16 mouse cellular contexts compared by ENCODE assay signal in the genomic region with DNA sequence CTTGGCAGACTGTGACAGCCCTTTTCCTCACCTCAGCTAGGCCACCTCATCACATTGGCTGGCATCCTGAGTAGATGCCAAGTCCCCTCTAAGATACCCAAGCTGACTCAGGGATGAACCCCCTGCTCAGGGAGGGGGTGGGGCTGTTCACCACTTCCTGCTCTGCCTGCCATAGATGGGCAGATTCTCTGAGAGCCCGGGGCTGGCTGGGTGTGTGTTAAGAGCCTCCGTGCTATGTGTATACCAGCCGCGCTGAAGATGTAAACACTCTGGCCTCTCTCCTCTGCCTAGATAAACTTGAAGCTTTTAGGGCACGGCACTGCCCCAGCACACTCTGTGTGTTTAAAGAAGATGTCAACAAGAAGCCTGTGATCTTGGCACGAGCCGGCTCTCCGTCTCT. TPM values are rescaled to one million over a fixed set of nuclear protein-coding genes. Genes with fewer than 3 reads are reported as not detected.
A peak's percentile ranks its signal among the peaks of the same experiment; 100 is the strongest.
DNase-seq lines count a peak whose midpoint lies in the region; ATAC-seq and TF ChIP-seq lines count a peak whose summit lies in the region.
"Had no signal": no experiment of that assay in that cellular context is flagged by ENCODE, and none has a peak within 500 bp of the region (broad histone marks: within the 10 kb centered on the region; RNA-seq: fewer than 3 reads in every experiment).

No protein-coding gene starts in this region.

- H3K27ac ChIP-seq in forebrain, embryonic 14.5 days (ENCODE audit: low read depth, low read length), result no peak overlapping the region
- H3K27ac ChIP-seq in hindbrain, embryonic 10.5 days, result no peak overlapping the region
- no peak overlapping the region for H3K27ac ChIP-seq in hindbrain, postnatal 0 days
- H3K27ac ChIP-seq: hindbrain, embryonic 14.5 days; left cerebral cortex, adult 2 months; macrophage; neural tube, embryonic 12.5 days had no signal

- no peaks in the 10 kb centered on the region for H3K9me3 ChIP-seq in forebrain, embryonic 14.5 days (replicated peaks; ENCODE audit: control insufficient read depth, low read length)
- no peaks in the 10 kb centered on the region for H3K9me3 ChIP-seq in hindbrain, embryonic 10.5 days
- no peaks in the 10 kb centered on the region for H3K9me3 ChIP-seq in hindbrain, postnatal 0 days (ENCODE audit: low read length)
- H3K9me3 ChIP-seq: neural tube, embryonic 12.5 days had no signal

- TF ChIP-seq CTCF in hindbrain, postnatal 0 days (IDR thresholded peaks at IDR 0.05; ENCODE audit: low read depth), result no peak

- 74% methylated on average over 8 of the region's 8 CpGs for WGBS in forebrain, embryonic 14.5 days
- 73% methylated on average over 8 of the region's 8 CpGs for WGBS in hindbrain, embryonic 10.5 days
- 40% methylated on average over 8 of the region's 8 CpGs for WGBS in hindbrain, postnatal 0 days

- H3K27me3 ChIP-seq in forebrain, embryonic 14.5 days (replicated peaks; ENCODE audit: control insufficient read depth, insufficient read depth, low read length), result no peaks in the 10 kb centered on the region
- peaks cover 5% of the 10 kb centered on the region for H3K27me3 ChIP-seq in hindbrain, embryonic 10.5 days (ENCODE audit: insufficient read depth, poor library complexity, severe bottlenecking)
- no peaks in the 10 kb centered on the region for H3K27me3 ChIP-seq in hindbrain, postnatal 0 days (ENCODE audit: insufficient read depth, low read length)
- H3K27me3 ChIP-seq: neural tube, embryonic 12.5 days had no signal

- H3K4me2 ChIP-seq in forebrain, embryonic 14.5 days (ENCODE audit: low read length), result no peak overlapping the region
- no peak overlapping the region for H3K4me2 ChIP-seq in hindbrain, postnatal 0 days (ENCODE audit: low read depth, low read length)
- H3K4me2 ChIP-seq: hindbrain, embryonic 14.5 days; neural tube, embryonic 12.5 days had no signal

- H3K9ac ChIP-seq in forebrain, embryonic 14.5 days (ENCODE audit: low read length), result no peak overlapping the region
- no peak overlapping the region for H3K9ac ChIP-seq in hindbrain, postnatal 0 days (replicated peaks; ENCODE audit: low read length)
- H3K9ac ChIP-seq: hindbrain, embryonic 14.5 days; neural tube, embryonic 12.5 days had no signal

- peak; percentile 27 to 32; a peak in 3 of 4 replicates for ATAC-seq in hematopoietic stem cell, adult 5-6 weeks (replicated peaks in 1 of 2; ENCODE audit: insufficient read depth in 1 of 2, low FRiP score in 2 of 2, low TSS enrichment in 1 of 2, low read depth in 1 of 2, poor library complexity in 2 of 2, severe bottlenecking in 2 of 2)
- no peak for ATAC-seq in forebrain, embryonic 14.5 days
- ATAC-seq in hindbrain, postnatal 0 days, result no peak

- no peaks in the 10 kb centered on the region for H3K36me3 ChIP-seq in forebrain, embryonic 14.5 days (ENCODE audit: control insufficient read depth, insufficient read depth, low read length)
- no peaks in the 10 kb centered on the region for H3K36me3 ChIP-seq in hindbrain, embryonic 10.5 days
- H3K36me3 ChIP-seq in hindbrain, postnatal 0 days (ENCODE audit: insufficient read depth, low read length), result no peaks in the 10 kb centered on the region
- H3K36me3 ChIP-seq: neural tube, embryonic 12.5 days had no signal

- intact Hi-C loops in left cerebral cortex, postnatal 4 days (cut with DNase I), result loop anchor here (10.0 kb wide), 1 partner anchor 143 kb away; no protein-coding TSS in a partner anchor

- H3K4me3 ChIP-seq in forebrain, embryonic 14.5 days (ENCODE audit: low read depth, low read length), result no peak overlapping the region
- no peak overlapping the region for H3K4me3 ChIP-seq in hindbrain, embryonic 10.5 days
- H3K4me3 ChIP-seq in hindbrain, postnatal 0 days (ENCODE audit: low read length), result no peak overlapping the region
- H3K4me3 ChIP-seq: erythroblast, embryonic 14.5 days; left cerebral cortex, adult 2 months; neural tube, embryonic 12.5 days had no signal

- no peaks in the 10 kb centered on the region for H3K4me1 ChIP-seq in forebrain, embryonic 14.5 days (ENCODE audit: control insufficient read depth, insufficient read depth, low read length)
- H3K4me1 ChIP-seq in hindbrain, embryonic 10.5 days (replicated peaks), result peaks cover 2% of the 10 kb centered on the region; the same call in 1 of the 2 replicates
- H3K4me1 ChIP-seq in hindbrain, postnatal 0 days (ENCODE audit: insufficient read depth, low read length), result peaks cover 5% of the 10 kb centered on the region; the same call in 1 of the 2 replicates
- H3K4me1 ChIP-seq: neural tube, embryonic 12.5 days had no signal

- DNase-seq in left cerebral cortex, postnatal 4 days, result peak; percentile 19
- DNase-seq in left cerebral cortex, adult 8-10 months (ENCODE audit: low spot score in 2 of 2), result no peak
- DNase-seq in lung, postnatal 36 days, result peak; percentile 80
- DNase-seq in thymus, postnatal 36 days, result peak; percentile 59 to 74
- DNase-seq in forebrain, embryonic 14.5 days (ENCODE audit: low spot score), result no peak
- DNase-seq in hindbrain, embryonic 10.5 days (ENCODE audit: low spot score), result no peak
- DNase-seq in hindbrain, postnatal 0 days (ENCODE audit: low spot score), result no peak
- DNase-seq: adrenal gland, postnatal 14 days; cerebellum, adult 18-20 months; heart, adult 18-20 months had no signal

RNA-seq across cellular contexts. Expression of a gene that starts 4.4 kb away (rescaled TPM):
- not detected for total RNA-seq in left cerebral cortex, postnatal 4 days (2021)
- under 1 TPM; 0.15 to 0.39 (median 0.32) TPM for total RNA-seq in left cerebral cortex, adult 8-10 months (2022)
- total RNA-seq in hematopoietic stem cell, adult 5-6 weeks (2017), result not detected in 2 replicates
- not detected in 2 replicates for polyA plus RNA-seq in forebrain, embryonic 14.5 days (2014; fragmentation: Nextera tagmentation; extraction: Ambion mirVana)
- polyA plus RNA-seq in hindbrain, embryonic 10.5 days (2016; fragmentation: Nextera tagmentation; extraction: Ambion mirVana), result not detected in 2 replicates
- total RNA-seq in hindbrain, postnatal 0 days (2014; rRNA removed), result not detected in 2 replicates
- polyA plus RNA-seq in hindbrain, postnatal 0 days (2015; fragmentation: Nextera tagmentation; extraction: Ambion mirVana), result 0.08 TPM in 2 replicates
- total RNA-seq: heart, adult 18-20 months had no signal
- polyA plus RNA-seq: erythroblast, embryonic 14.5 days; macrophage; neural tube, embryonic 12.5 days had no signal

RNA-seq across cellular contexts. Expression of a gene that starts 16.8 kb away (rescaled TPM):
- 1 to 10 TPM; 5.1 to 6.0 TPM for total RNA-seq in left cerebral cortex, postnatal 4 days (2021)
- total RNA-seq in left cerebral cortex, adult 8-10 months (2022), result 10 to 100 TPM; 10.2 to 14.8 (median 13.5) TPM
- total RNA-seq in hematopoietic stem cell, adult 5-6 weeks (2017), result 0.45 TPM in 1 of 2 replicates, not detected in the other
- polyA plus RNA-seq in forebrain, embryonic 14.5 days (2014; fragmentation: Nextera tagmentation; extraction: Ambion mirVana), result 10.1 and 13.7 TPM in 2 replicates
- 18.6 and 18.8 TPM in 2 replicates for polyA plus RNA-seq in hindbrain, embryonic 10.5 days (2016; fragmentation: Nextera tagmentation; extraction: Ambion mirVana)
- 30.8 and 38.3 TPM in 2 replicates for total RNA-seq in hindbrain, postnatal 0 days (2014; rRNA removed)
- polyA plus RNA-seq in hindbrain, postnatal 0 days (2015; fragmentation: Nextera tagmentation; extraction: Ambion mirVana), result 20.4 and 21.4 TPM in 2 replicates
- polyA plus RNA-seq: macrophage had no signal

Comparison
In these comparisons a context has a peak if more than half of its experiments do, and no peak if none do; other contexts are left out.
1. DNase-seq: peak in left cerebral cortex, postnatal 4 days (single experiment), lung, postnatal 36 days (single experiment) and thymus, postnatal 36 days (2 of 2); none in left cerebral cortex, adult 8-10 months (0 of 2), forebrain, embryonic 14.5 days (single experiment), hindbrain, embryonic 10.5 days (single experiment) and hindbrain, postnatal 0 days (single experiment).
2. ATAC-seq: peak in hematopoietic stem cell, adult 5-6 weeks (2 of 2); none in forebrain, embryonic 14.5 days (single experiment) and hindbrain, postnatal 0 days (single experiment).